Mouse (Mus musculus): Measurements from ENCODE around the gene Hadha.

Gene Hadha

DNA sequence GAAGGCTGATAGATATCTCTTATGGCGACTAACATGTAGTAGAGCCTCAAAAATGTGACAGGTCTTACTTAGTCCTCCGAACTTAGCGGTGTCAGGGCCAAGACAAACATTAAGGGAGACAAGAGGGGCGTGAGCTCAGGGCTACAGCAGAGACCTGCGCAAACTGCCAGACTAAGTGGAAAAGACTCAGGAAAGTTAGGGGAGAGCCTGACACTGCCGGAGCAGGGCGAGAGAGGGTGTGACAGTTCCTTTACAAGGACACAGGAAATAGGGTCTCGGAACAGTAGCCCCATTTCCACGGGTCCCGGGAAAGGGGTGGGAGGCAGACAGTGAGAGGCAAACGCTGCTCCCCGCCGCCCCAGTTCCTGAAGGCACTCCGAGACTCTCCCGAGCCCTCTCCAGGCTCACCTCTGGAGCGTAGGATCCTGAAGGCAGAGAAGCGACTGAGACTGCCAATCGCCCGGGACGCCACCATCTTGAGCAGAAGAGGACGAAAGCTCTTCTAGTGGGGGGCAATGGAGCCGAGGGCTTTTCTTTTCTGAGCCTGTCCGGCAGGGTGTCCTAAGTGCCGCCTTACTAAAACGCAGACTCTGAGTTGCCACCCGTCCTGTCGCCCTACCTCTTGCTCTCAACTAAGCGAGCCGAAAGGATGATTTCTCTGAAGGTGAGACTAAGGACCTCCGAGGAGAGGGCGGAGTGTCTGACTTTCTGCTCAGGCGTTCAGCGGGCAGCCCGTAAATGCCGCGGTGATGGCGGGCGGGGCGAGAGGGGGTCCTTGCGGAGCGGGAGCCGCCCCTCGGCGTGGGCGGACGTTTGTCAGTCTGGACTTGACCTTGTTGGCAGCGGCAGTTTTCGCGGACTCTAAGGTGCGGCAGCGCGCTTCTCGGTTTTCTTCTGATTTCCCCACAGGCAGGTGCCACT is at the start of gene Hadha, which contains the start of gene Hadhb:
TSS of gene Hadha (minus strand) at position 689 of the 921 bp plus-strand sequence.
TSS of gene Hadhb (plus strand) at position 775 of the 921 bp plus-strand sequence.
- peak; percentile 76 for DNase-seq (ENCODE audit: low read depth, low spot score)

GRCm38 (mm10) chr5:30204441-30204840 is 49.5 kb upstream of the Hadha start:
- no peak for DNase-seq (ENCODE audit: low read depth, low spot score)

DNA sequence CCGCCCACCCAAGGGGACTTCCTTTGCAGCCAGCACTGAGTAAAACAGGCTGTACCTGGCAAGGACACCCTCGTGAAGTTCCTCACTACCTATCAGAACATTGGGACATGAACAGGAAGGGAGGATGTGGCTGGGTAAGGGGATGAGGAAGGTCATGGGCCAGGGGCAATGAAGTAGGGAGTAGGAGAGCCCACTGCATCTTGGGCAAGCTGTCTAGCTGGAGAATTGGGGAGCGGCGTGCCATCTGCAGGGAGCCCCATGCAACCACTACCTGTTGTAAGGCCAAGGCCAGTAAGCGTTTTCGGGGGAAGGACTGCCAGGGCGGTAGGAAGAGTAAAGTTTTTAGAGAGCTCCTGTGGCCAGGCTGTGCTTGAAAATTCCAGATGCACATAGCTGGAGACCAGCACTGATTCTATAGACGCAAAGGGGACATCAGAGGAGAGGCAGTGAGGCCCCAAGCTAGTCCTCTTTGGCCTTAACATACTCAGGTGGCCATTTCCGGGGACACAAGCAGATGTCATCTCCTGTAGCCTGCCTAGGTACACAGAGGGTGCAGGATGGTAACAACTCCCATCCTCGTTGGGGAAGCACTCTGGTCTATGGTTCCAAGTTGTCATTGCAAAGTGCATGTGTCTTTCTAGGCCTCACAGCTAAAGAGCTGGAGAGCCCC is 48.4 kb upstream of the Hadha start:
- DNase-seq (ENCODE audit: low read depth, low spot score), result no peak

DNA sequence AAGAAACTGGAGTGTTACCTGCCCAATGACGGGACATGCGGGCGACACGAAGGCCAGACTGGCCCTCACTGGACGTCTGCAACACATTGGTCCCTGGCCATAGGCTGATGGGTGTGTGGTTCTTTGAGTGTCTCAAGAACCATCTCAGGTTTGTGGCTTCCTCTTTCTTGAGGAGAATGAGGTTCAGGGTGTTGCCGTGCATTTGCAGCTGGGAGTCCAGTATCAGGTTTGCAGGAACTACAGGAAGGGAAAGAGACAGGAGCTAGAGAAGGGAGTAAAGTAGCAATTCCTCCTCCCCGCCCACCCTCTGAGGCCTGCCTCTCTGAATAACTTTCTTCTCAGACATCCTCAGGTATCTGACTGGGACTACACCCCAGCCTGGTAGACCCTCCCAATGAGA is 47.3 kb upstream of the Hadha start:
- no peak for DNase-seq (ENCODE audit: low read depth, low spot score)

- DNase-seq (ENCODE audit: low read depth, low spot score), result peak; percentile 32
These were observed 46.6 kb upstream of the Hadha start for GRCm38 (mm10) chr5:30201521-30201920.

DNA sequence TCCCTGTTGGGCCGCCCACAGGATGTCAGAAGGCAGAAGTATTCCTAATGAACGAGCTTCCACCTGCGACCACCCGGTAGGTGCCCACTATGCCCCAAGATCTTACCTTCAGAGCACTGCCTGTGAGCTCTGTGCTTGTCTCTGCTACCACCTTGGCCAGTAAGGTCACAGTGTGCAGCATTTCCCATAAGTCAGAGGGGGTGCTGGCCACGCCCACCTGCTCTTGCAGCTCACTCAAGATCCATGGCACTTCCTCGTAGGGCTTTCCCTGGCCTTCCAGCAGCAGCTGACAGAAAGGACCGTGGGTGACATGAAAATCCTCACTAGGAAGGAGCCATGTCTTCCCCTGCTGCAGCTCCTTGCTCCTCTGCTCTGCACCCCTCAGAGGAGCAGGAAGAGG is 43.3 kb upstream of the Hadha start:
- no peak for DNase-seq (ENCODE audit: low read depth, low spot score)

- DNase-seq (ENCODE audit: low read depth, low spot score), result no peak
These were observed 40.4 kb upstream of the Hadha start for GRCm38 (mm10) chr5:30195340-30195739.

DNA sequence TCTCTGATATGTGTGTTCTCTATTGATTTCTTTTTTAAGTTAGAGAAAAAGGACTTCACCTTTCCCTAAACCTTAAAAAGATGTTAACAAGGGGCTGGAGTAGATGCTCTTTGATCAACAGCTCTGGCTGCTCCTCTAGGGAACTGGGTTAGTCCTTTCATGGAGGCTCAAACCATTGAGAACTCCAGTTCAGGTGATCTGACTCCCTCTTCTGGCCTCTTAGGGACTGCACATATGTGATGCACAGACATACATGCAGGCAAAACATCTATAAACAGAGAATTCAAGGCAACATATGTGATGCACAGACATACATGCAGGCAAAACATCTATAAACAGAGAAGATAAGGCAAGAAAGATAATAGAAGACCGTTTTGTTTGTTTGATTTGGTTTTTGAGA is 37.5 kb upstream of the Hadha start:
- no peak for DNase-seq (ENCODE audit: low read depth, low spot score)

GRCm38 (mm10) chr5:30187687-30188485 is 32.9 kb upstream of the Hadha start:
- DNase-seq (ENCODE audit: low read depth, low spot score), result no peak

DNA sequence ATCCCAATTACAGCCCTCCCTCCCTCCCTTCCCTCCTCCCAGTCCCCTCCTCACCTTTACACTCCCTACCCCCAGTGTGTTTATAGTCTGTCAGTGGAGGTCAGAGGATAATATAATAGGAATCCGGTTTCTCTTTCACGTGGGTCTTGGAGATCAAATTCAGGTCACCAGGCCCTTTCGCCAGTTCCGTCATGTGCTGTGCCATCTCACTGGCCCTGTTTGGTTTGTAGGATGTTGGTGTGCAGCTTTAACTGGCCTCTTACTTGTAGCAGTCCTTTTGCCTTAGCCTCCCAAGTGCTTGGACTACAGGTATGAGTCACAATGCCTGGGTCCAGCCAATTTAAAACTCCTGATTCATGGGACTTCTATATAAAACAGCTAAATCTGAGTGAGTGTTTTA is 20.8 kb upstream of the Hadha start:
- no peak for DNase-seq (ENCODE audit: low read depth, low spot score)

DNA sequence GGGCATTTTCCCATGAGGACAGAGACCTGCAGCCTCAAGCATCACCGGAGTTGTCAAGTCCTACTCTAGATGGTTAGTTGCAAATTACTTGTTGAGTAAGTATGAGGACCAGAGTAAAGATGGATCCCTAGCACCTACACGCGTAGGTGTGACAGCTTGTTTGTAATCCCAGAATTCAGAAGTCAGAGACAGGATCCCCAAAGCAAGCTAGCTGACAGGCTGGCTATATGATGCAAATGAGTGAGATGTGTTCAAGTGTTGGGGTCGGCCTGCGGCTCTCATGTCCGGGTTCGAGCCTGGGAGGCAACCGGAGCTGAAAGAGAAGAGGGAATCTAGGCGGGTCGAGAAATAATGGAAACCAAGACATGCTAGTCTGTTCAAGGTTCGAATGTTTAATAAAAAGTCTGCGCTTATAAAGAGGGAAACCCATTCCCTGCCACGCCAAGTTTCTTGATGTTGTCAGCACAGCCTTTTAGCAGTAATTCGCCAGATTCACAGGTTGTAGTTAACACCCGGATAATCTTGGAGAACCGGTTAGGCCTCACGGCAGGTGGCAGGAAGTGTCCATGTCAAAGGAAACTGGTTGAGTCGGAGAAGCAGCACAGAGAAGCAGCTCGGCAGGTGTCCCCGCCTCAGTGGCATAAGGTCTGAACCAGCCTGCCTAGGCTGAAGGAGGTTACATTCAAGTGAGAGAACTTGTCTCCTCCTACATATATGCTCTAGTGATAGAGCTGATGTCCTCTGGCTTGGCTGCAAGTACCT is 18.1 kb upstream of the Hadha start:
- no peak for DNase-seq (ENCODE audit: low read depth, low spot score)

DNA sequence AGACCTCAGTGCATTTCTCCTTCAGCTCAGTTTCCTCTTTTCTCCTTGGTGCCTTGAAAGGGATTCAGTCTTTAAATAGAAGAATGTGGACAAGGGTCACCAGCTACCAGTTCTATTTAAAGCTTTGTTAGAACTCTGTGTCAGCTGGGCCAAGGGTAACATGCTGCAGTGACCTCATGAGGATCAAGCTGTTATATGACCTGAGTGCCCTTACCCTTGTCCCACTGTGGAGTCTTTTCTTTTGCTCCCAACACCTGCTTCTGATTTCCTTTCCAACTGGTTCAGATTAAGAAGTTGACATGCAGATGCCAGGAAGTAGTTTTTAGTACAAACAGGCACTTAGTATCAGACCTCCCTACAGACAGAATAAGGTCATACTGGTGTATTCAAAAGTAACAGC is 17.2 kb upstream of the Hadha start:
- DNase-seq (ENCODE audit: low read depth, low spot score), result no peak

DNA sequence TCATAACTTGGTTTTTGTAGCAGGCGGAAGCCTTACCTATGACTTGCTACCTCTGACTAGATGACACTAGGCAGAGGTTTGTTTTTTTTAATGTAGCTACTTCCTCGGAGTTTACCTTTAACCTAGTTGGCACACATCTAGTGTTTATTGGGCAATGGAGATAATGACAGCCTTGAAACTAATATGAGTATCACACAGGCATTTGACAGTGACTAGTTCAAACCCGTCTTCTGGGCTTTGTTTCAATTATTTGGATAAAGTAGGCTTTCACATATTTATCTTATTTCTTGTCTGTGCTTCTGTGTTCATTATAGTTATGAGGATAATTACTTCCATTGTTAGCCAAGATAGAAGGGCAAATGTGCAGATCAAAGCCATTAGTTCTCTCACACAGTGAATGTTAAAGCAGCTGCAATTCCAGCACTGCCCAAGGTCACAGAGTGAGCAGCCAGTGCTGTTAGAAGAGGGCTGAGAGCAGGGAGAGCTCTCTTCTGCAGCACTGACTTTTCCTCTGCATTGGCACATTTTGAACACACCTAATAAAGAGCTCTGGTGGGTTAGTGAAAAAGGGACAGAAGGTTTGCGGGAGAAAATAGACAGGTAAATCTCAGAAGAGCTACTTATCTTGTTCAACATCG is 15.5 kb upstream of the Hadha start:
- DNase-seq (ENCODE audit: low read depth, low spot score), result no peak

DNA sequence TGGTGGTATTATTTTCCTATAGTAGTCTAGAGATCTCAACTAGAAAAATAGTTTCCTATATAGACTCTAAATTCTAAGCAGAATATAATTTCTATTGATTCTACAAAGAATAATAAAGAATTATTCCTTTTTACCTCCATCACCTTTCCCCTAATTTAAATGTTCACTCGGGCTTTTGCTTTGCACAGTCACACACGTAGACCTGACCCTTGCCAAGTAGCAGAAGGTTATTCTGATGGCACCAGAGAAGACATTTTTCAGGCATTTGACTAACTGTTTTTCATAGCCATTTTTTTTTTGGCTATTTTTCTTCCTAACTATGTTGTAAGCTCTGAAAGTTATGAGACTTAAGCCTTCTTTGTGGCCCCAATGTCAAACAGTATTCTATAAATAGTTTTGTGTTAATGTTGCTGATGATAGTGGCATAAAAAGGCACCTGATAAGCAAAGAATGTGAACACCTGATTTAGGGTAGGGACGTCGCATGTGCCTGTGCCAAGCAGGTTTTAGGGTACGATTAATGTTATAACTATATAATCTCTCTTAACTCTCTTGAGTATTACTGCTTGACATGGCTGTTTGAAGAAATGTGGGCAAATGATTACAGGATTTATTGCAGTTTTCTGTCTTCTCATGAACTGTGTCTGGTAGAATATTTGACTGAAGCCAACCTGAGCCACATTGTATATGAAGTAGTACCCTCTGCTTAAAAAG is 10.4 kb upstream of the Hadha start:
- no peak for DNase-seq (ENCODE audit: low read depth, low spot score)

- DNase-seq (ENCODE audit: low read depth, low spot score), result no peak
These were observed 7.4 kb upstream of the Hadha start for GRCm38 (mm10) chr5:30162339-30162738.

DNA sequence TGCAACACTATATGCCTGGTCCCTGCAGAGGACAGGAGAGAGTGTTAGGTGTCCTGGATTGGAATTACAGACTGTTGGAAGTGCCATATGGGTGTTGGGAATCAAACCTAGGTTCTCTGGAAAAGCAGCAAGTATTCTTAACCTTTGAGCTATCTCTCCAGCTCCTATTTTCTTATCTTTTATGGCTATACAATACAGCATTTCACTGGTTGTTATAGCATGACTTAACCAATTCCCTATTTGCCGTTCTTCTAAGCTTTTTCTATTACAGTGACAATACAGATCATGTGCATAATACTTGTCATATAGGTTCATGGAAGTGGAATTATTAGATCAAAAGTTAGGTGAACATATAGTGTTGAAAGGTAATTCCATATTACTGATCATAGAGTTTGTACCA is 6.9 kb upstream of the Hadha start:
- DNase-seq (ENCODE audit: low read depth, low spot score), result no peak

DNA sequence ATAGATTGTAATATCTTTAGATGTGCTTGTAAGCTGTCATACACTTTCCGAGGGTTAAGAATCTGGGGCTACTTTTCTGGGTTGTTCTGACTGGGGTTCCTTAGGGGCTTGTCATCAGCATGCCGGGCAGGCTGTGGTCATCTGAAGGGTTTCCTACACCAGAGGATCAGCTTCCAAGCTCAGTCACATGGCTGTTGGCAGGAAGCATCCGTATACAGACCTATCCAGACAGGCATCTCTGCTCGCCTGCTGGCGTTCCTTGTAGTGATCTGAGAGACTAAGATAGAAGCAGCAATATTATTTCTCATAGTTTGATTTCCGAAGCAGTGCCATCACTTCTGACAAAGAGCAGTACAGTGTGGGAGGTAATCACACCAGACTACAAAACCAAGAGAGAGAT is 4.6 kb upstream of the Hadha start:
- no peak for DNase-seq (ENCODE audit: low read depth, low spot score)

DNA sequence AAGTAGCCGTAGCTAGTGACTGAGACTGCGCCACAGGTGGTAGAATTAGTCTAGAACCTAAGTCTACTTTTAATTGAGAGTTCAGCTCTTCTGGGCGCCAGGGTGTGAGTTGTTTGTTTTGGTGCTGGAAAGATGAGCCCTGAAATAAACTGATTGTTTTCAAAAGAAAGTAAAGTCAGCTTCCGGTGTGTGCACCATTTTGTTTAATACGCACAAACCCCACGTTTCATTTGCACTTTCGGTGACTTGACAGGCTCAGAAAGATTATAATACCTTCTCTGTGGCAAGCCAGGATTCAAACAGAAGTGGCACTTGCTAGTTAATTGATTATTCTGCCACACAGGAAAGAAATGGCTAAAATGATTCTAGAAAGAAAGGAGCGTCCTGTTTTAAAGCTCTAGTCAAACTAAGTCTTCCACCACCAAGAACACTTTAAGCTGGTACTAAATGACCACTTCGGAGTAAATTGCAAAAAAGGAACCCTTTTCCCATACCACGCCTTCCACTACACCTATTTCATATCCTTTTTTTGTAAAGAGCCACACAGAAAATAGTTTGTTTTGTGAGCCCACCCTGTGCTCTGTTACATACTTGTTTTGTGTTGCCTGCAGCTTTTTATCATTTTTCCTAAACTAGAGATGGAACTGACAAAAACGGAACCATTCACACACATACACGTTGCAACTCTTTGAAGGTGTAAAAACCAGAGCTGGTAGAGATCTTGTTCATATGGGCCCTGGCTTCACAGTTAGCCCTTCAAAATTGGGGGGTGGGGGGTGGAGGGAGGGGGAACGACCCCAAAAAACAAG is 1.1 kb upstream of the Hadha start:
- DNase-seq (ENCODE audit: low read depth, low spot score), result no peak

- DNase-seq (ENCODE audit: low read depth, low spot score), result no peak
These were observed 432 bp upstream of the Hadha start for GRCm38 (mm10) chr5:30155395-30155792.

All from brain, embryonic 18.5 days (tissue).